28 mouse cellular contexts compared by ENCODE assay signal in genomic region chr4:13108036-13108435, GRCm38 (mm10).
DNase-seq lines count a peak whose midpoint lies in the region; ATAC-seq and TF ChIP-seq lines count a peak whose summit lies in the region.
"Had no signal": no experiment of that assay in that cellular context is flagged by ENCODE, and none has a peak within 500 bp of the region (broad histone marks: within the 10 kb centered on the region; RNA-seq: fewer than 3 reads in every experiment).

No protein-coding gene starts in this region.

- no peaks in the 10 kb centered on the region for H3K36me3 ChIP-seq in hindbrain, embryonic 16.5 days (ENCODE audit: control insufficient read depth, insufficient read depth, low read length)
- H3K36me3 ChIP-seq: embryonic facial prominence, embryonic 13.5 days; embryonic facial prominence, embryonic 15.5 days; forebrain, embryonic 10.5 days; forebrain, embryonic 12.5 days; G1E had no signal

- H3K4me2 ChIP-seq in hindbrain, embryonic 16.5 days (ENCODE audit: low read length): no peak overlapping the region
- H3K4me2 ChIP-seq: embryonic facial prominence, embryonic 13.5 days; embryonic facial prominence, embryonic 15.5 days; forebrain, embryonic 12.5 days had no signal

- H3K9me3 ChIP-seq in hindbrain, embryonic 16.5 days (ENCODE audit: control insufficient read depth, low read length): no peaks in the 10 kb centered on the region
- H3K9me3 ChIP-seq: embryonic facial prominence, embryonic 13.5 days; embryonic facial prominence, embryonic 15.5 days; forebrain, embryonic 10.5 days; forebrain, embryonic 12.5 days; G1E had no signal

- peak; percentile 59 for ATAC-seq in granulocyte monocyte progenitor cell, adult 5-6 weeks (replicated peaks; ENCODE audit: poor library complexity, severe bottlenecking)
- ATAC-seq in megakaryocyte progenitor cell, adult 5-6 weeks (replicated peaks; ENCODE audit: poor library complexity): 0 out of 2 replicates have a peak, but pooled peaks have one; percentile 39
- ATAC-seq in hindbrain, embryonic 16.5 days: no peak
- ATAC-seq: CD4-positive, CD25-positive, alpha-beta regulatory T cell, adult 4 months; forebrain, embryonic 14.5 days; forebrain, embryonic 16.5 days had no signal

- no peaks in the 10 kb centered on the region for H3K4me1 ChIP-seq in hindbrain, embryonic 16.5 days (ENCODE audit: control insufficient read depth, insufficient read depth, low read depth, low read length)
- H3K4me1 ChIP-seq: embryonic facial prominence, embryonic 13.5 days; embryonic facial prominence, embryonic 15.5 days had no signal

- H3K27ac ChIP-seq in hindbrain, embryonic 16.5 days (ENCODE audit: low read depth, low read length): no peak overlapping the region
- no peak overlapping the region for H3K27ac ChIP-seq in layer of hippocampus, adult 2 months
- H3K27ac ChIP-seq: embryonic facial prominence, embryonic 13.5 days; embryonic facial prominence, embryonic 15.5 days; forebrain, embryonic 10.5 days; forebrain, embryonic 12.5 days had no signal

- no peak overlapping the region for H3K9ac ChIP-seq in hindbrain, embryonic 16.5 days (ENCODE audit: low read depth, low read length)
- H3K9ac ChIP-seq: embryonic facial prominence, embryonic 13.5 days; embryonic facial prominence, embryonic 15.5 days; forebrain, embryonic 12.5 days had no signal

- H3K4me3 ChIP-seq in hindbrain, embryonic 16.5 days (ENCODE audit: low read length): no peak overlapping the region
- no peak overlapping the region for H3K4me3 ChIP-seq in layer of hippocampus, adult 2 months
- H3K4me3 ChIP-seq: embryonic facial prominence, embryonic 13.5 days; embryonic facial prominence, embryonic 15.5 days; erythroblast, embryonic 14.5 days; forebrain, embryonic 10.5 days; forebrain, embryonic 12.5 days had no signal

- no peaks in the 10 kb centered on the region for H3K27me3 ChIP-seq in hindbrain, embryonic 16.5 days (replicated peaks; ENCODE audit: control insufficient read depth, insufficient read depth, low read length)
- H3K27me3 ChIP-seq: CH12.LX; embryonic facial prominence, embryonic 13.5 days; embryonic facial prominence, embryonic 15.5 days; forebrain, embryonic 12.5 days had no signal

- DNase-seq in 3T3-L1 (ENCODE audit: low read depth, low spot score) (peak; percentile 17), NIH3T3 (ENCODE audit: low read depth) (peak; percentile 7)
- DNase-seq in layer of hippocampus, adult 2 months (ENCODE audit: low spot score in 2 of 2): no peak
- no peak for DNase-seq in adrenal gland, postnatal 25 days
- DNase-seq: adrenal gland, adult 2 months; adrenal gland, postnatal 10 days; adrenal gland, postnatal 36 days; B cell, adult 2 months; cerebellum, adult 11 months; cerebellum, adult 18-20 months; cerebellum, adult 8-10 months; cerebellum, adult 9-11 months; cerebellum, postnatal 14 days; cerebellum, postnatal 36 days; embryo, embryonic 11 days had no signal

- TF ChIP-seq CTCF in layer of hippocampus, adult 2 months (conservative IDR thresholded peaks at IDR 0.05): no peak

Comparison
In these comparisons a context has a peak if more than half of its experiments do, and no peak if none do; other contexts are left out.
1. DNase-seq: peak in 3T3-L1 (single experiment) and NIH3T3 (single experiment); none in layer of hippocampus, adult 2 months (0 of 2) and adrenal gland, postnatal 25 days (single experiment).